Mouse (Mus musculus) lung, postnatal 0 days (tissue): ENCODE measurements at regions not wholly inside any gene's neighbourhood (a gene's known extent, or its start where the extent isn't known, plus 50 kb on each side); places are given as distances from the start of the nearest gene placed in this dataset.

ENCODE experiments used
- ATAC-seq: fragments of 200-750 bp; cut with Nextera tagmentation; 2 replicates; pipeline ENCODE4 v1.8.0; 2017; ENCODE audit warnings: moderate library complexity
- DNase-seq: peaks from one replicate; pipeline ENCODE4 v3.0.0-alpha.2; 2016; ENCODE audit warnings: low spot score
- H3K27ac ChIP-seq: fragments of 300-500 bp; sonication (generic); 2 replicates; pipeline ENCODE4 v1.5.1; 2014; ENCODE audit warnings: antibody characterized with exemption, mild to moderate bottlenecking, low read length, mixed read lengths
- H3K27me3 ChIP-seq: fragments of 300-500 bp; sonication (generic); replicated peaks from 2 replicates; pipeline ENCODE4 v1.6.1; 2014; ENCODE audit warnings: low read length, mixed read lengths; ENCODE audit not compliant: insufficient read depth
- H3K36me3 ChIP-seq: fragments of 300-500 bp; sonication (generic); 2 replicates; pipeline ENCODE4 v1.6.1; 2014; ENCODE audit warnings: low read length, mixed read lengths; ENCODE audit not compliant: insufficient read depth
- H3K4me1 ChIP-seq: fragments of 300-500 bp; sonication (generic); 2 replicates; pipeline ENCODE4 v1.6.1; 2014; ENCODE audit warnings: antibody characterized with exemption, low read depth, low read length, mixed read lengths; ENCODE audit not compliant: insufficient read depth
- H3K4me2 ChIP-seq: fragments of 300-500 bp; sonication (generic); replicated peaks from 2 replicates; pipeline ENCODE4 v1.6.1; 2014; ENCODE audit warnings: low read depth, mild to moderate bottlenecking, low read length, moderate library complexity, mixed read lengths
- H3K4me3 ChIP-seq: fragments of 300-500 bp; sonication (generic); 2 replicates; pipeline ENCODE4 v1.5.1; 2014; ENCODE audit warnings: low read depth, low read length
- H3K9ac ChIP-seq: fragments of 300-500 bp; sonication (generic); replicated peaks from 2 replicates; pipeline ENCODE4 v1.6.1; 2014; ENCODE audit warnings: low read depth, mild to moderate bottlenecking
- H3K9me3 ChIP-seq: fragments of 300-500 bp; sonication (generic); 2 replicates; pipeline ENCODE4 v1.6.1; 2016; ENCODE audit warnings: low read length, mixed read lengths
- CTCF ChIP-seq: IDR thresholded peaks from 2 replicates; pipeline ENCODE4 v1.5.1; 2016; ENCODE audit warnings: antibody characterized with exemption, mild to moderate bottlenecking
- EP300 ChIP-seq: IDR thresholded peaks from 2 replicates; pipeline ENCODE4 v1.6.1; 2016; ENCODE audit warnings: antibody characterized with exemption, mild to moderate bottlenecking, control low read depth
- WGBS: fragments of 180-500 bp; shearing (Covaris S2); extraction: QIAGEN DNeasy Blood & Tissue Kit; methylation state at CpG from one replicate; pipeline ENCODE4 v1.1.7; 2014; 5-methylcytosine and 5-hydroxymethylcytosine counted together

DNA sequence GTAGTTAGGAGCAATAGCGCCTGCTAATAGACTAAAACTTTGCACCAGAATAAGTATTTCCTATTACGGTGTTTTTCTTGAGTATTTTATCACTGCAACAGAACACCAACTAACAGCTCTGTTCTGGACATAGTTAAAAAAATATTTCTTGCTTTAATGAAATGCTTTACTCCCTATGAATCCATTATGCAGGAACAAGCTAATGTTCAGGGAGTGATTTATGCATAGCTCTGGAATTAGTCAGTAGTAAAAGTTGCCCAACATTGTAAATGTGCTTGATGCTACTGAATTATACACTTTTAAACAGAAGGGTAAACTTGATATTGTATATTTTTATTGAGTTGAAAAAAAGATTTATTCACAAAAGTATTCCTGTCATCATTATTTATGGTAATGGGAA, 264.6 kb downstream of the Mreg start:
- ATAC-seq = no peak

DNA sequence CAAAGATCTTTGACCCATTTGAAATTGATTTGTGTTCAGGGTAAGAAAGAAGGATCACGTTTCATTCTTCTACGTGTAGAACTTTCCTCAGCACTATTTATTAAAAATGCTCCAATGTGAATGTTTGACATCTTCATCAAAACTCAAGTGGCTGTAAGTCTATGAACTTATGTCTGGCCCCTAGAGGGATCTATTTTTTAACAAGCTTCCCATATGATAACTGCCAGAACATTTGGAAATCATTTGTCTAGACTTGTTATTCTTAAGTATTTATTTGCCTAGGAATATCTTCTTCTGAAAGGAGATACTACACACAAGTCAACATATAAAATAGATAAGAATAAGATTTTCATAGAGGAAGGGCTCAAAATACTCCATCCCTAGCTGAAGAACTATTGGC, 265.2 kb downstream of the Mreg start:
- H3K9ac ChIP-seq = no peak overlapping the region
- ATAC-seq (no peak), DNase-seq (no peak)
- no peak overlapping the region for H3K4me3 ChIP-seq
- no peaks in the 10 kb centered on the region for H3K27me3 ChIP-seq
- H3K4me1 ChIP-seq = no peaks in the 10 kb centered on the region
- H3K27ac ChIP-seq = no peak overlapping the region
- no peak overlapping the region for H3K4me2 ChIP-seq
- no peaks in the 10 kb centered on the region for H3K36me3 ChIP-seq
- no peaks in the 10 kb centered on the region for H3K9me3 ChIP-seq
- 44% methylated on average over 2 of the region's 2 CpGs for WGBS
- TF ChIP-seq CTCF (no peak), EP300 (no peak)

More for the DNA sequence above, 264.6 kb downstream of the Mreg start:
- WGBS = 94% methylated on average over 2 of the region's 2 CpGs
- no peak overlapping the region for H3K4me2 ChIP-seq
- H3K4me1 ChIP-seq = no peaks in the 10 kb centered on the region
- no peak overlapping the region for H3K9ac ChIP-seq
- no peak overlapping the region for H3K4me3 ChIP-seq
- no peaks in the 10 kb centered on the region for H3K27me3 ChIP-seq
- H3K27ac ChIP-seq = no peak overlapping the region
- no peaks in the 10 kb centered on the region for H3K9me3 ChIP-seq
- TF ChIP-seq CTCF = no peak
- no peak for DNase-seq
- H3K36me3 ChIP-seq = no peaks in the 10 kb centered on the region

DNA sequence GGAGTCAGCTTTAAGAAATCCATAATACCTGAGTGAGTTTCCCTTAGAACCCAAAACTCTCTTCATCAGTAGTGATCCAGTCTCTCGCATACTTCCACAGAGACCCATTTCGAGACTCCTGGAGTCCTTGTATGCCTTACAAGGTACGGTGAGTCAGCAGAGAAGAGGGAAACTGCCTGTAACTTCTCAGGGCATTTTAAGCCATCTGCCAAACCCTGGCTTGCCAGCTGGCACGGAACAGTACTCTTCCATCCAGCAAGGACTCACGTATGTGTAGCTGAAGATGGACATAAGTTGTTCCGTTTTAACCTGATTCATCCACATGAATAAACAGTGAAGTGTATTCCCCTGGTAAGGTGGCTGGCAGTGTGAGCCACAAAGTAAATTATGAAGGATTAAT, 267.0 kb downstream of the Mreg start:
- H3K4me2 ChIP-seq = no peak overlapping the region
- ATAC-seq = peak; percentile 33
- H3K4me3 ChIP-seq = no peak overlapping the region
- H3K9ac ChIP-seq = no peak overlapping the region
- H3K36me3 ChIP-seq = no peaks in the 10 kb centered on the region
- DNase-seq = peak; percentile 44
- 63% methylated on average over 6 of the region's 6 CpGs for WGBS
- no peak for TF ChIP-seq CTCF
- TF ChIP-seq EP300 = no peak
- no peak overlapping the region for H3K27ac ChIP-seq
- H3K27me3 ChIP-seq = no peaks in the 10 kb centered on the region
- H3K9me3 ChIP-seq = no peaks in the 10 kb centered on the region
- H3K4me1 ChIP-seq = no peaks in the 10 kb centered on the region

DNA sequence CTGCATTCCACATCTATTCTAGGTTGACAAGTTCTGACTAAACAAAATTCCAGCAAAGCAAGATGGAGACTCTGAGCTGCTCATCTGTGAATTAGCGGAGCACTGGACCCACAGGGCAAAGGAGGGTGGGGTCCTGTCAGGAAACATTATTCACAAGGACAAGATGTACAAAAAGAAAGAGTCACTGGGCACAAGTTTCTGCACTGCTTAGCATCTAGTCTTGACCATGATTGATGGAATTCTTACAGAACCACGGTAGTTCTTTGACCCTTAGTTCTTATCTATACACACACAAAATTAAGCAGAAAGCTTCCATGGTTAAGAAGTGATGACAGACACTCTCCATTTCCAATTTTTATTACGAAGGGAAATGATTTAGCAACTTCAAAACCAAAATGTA, 267.6 kb downstream of the Mreg start:
- WGBS = 43% methylated on average over 3 of the region's 3 CpGs
- Histone ChIP-seq H3K27ac (no peak overlapping the region), H3K4me2 (no peak overlapping the region), H3K27me3 (no peaks in the 10 kb centered on the region), H3K9ac (no peak overlapping the region), H3K9me3 (no peaks in the 10 kb centered on the region), H3K4me3 (no peak overlapping the region), H3K4me1 (no peaks in the 10 kb centered on the region), H3K36me3 (no peaks in the 10 kb centered on the region)
- peak; percentile 68 for ATAC-seq
- peak; percentile 69 for DNase-seq
- TF ChIP-seq EP300 (peak; percentile 76), CTCF (no peak)

DNA sequence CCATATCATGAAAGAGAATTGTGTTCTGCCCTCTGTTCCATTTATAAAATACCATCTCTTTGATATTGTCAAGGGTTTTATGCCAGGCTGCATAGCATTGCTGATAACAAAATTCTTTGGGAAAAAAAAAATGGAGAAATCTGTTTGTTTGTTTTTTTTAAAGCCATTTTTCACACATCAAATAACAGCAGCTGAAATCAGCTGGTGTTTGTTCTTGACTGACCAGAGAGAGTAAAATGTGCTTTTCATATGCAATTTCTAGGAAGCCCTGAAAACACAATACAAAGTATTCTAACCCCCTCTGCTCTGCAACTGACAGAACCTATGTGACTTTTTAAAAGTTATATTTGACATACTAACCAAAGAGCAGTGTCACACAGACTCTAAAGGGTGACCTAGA, 270.0 kb downstream of the Mreg start:
- TF ChIP-seq CTCF (no peak), EP300 (peak; percentile 79; the same call in 1 of the 2 replicates)
- DNase-seq = peak; percentile 80
- H3K27ac ChIP-seq = 0 out of 2 replicates have a peak overlapping the region, but pooled peaks have one; percentile 33
- H3K9ac ChIP-seq = no peak overlapping the region
- H3K36me3 ChIP-seq = no peaks in the 10 kb centered on the region
- H3K4me3 ChIP-seq = no peak overlapping the region
- no peak overlapping the region for H3K4me2 ChIP-seq
- no peaks in the 10 kb centered on the region for H3K27me3 ChIP-seq
- H3K9me3 ChIP-seq = no peaks in the 10 kb centered on the region
- peak; percentile 53 for ATAC-seq
- H3K4me1 ChIP-seq = peaks cover 5% of the 10 kb centered on the region; the same call in 1 of the 2 replicates

DNA sequence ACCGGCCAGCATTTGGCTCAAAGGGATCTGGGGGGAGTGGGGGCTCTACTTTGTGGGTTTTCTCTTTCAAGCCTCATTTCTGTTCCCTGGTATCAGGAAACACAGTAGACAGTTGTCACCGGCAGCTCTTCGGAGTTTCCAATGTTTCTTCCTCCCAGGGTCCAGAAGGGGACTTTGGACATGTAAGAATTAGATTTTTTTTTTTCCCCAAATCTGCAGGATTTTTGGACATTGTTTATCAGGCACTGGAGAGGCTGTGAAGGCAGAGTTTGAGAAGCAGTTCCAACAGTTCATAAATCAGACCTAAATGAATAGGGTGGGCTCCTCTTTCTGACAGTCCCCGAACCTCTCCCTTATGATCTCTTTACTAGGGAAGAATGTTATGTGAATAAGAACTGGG, 270.4 kb downstream of the Mreg start:
- no peak overlapping the region for H3K9ac ChIP-seq
- H3K4me2 ChIP-seq = no peak overlapping the region
- H3K27me3 ChIP-seq = no peaks in the 10 kb centered on the region
- no peaks in the 10 kb centered on the region for H3K9me3 ChIP-seq
- peak; percentile 47 for ATAC-seq
- no peak overlapping the region for H3K4me3 ChIP-seq
- 48% methylated on average over 4 of the region's 4 CpGs for WGBS
- peaks cover 5% of the 10 kb centered on the region; the same call in 1 of the 2 replicates for H3K4me1 ChIP-seq
- DNase-seq = peak; percentile 67
- TF ChIP-seq EP300 (no peak), CTCF (no peak)
- H3K36me3 ChIP-seq = no peaks in the 10 kb centered on the region
- 0 out of 2 replicates have a peak overlapping the region, but pooled peaks have one; percentile 7 for H3K27ac ChIP-seq

DNA sequence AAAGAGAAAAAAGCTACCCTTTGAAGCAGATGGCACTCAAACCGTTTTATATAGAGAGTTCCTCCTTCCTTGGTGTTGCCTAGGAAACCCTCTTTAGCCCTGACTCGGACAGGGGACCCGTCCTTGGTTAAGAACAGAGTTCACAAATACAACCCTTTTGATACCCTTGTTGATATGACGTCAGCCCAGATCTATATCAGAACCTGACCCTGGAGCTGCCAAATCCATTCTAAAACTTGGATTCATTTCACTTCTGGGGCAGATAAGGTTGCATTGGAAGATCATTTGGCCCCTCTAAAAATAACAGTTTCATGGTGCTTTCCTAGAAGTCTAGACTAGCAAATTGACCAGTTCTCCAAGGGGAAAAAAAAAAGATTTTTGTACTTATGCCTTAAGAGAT, 271.2 kb downstream of the Mreg start:
- Histone ChIP-seq H3K9me3 (no peaks in the 10 kb centered on the region), H3K27me3 (no peaks in the 10 kb centered on the region), H3K9ac (no peak overlapping the region), H3K4me3 (no peak overlapping the region), H3K4me2 (no peak overlapping the region), H3K36me3 (no peaks in the 10 kb centered on the region), H3K27ac (0 out of 2 replicates have a peak overlapping the region, but pooled peaks have one; percentile 23), H3K4me1 (peaks cover 5% of the 10 kb centered on the region; the same call in 1 of the 2 replicates)
- ATAC-seq (no peak), DNase-seq (no peak)
- WGBS = 25% methylated on average over 4 of the region's 4 CpGs
- no peak for TF ChIP-seq CTCF
- TF ChIP-seq EP300 = 0 out of 2 replicates have a peak, but pooled peaks have one; percentile 17
